Mouse (Mus musculus): ENCODE results near the gene Rgs10. TPM values are rescaled to one million over a fixed set of nuclear protein-coding genes. Genes with fewer than 3 reads are reported as not detected.

Rgs10 gene
- total and polyA plus RNA-seq, 3 experiments, result 42.3 to 44.7 TPM; not detected in 1

DNA sequence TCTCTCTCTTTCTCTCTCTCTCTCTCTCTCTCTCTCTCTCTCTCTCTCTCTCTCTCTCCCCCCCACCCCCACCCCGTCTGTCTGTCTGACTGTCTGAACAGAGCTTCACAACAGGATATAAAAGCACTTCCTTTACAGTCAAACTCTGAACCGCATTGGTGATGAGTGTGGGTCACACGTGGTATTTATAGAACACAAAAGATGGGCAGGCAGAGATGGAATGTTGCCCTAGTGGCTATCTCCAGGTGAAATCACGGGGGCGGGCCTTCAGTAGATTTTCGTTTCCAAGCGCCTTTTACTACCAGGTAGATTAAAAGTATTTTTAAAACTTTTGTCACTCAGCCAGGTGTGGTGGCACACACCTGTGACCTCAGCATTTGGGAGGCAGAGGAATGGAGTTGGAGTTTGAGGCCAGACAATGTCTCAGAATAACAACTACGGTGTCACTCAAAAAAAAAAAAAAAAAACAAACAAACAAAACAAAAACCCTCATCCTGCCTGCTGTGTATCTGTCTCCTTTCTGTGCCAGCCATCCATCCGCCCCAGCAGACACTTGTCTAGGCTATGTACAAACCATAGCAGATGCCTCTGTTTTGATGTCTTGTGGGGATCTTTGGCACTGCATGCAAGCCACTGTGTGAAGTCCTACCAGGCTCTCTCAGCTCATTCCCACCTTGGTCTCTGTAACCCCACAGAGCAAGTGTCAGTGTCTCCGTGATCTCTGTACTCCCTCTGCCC lies 34.7 kb downstream of the Rgs10 start:
- Histone ChIP-seq H3K9ac (ENCODE audit: control insufficient read depth, low read depth, low read length, poor library complexity, severe bottlenecking) (no peak overlapping the region), H3K79me2 (ENCODE audit: control insufficient read depth, insufficient read depth, low read length, poor library complexity) (no peaks in the 10 kb centered on the region), H3K4me1 (ENCODE audit: control insufficient read depth in 1 of 2, insufficient read depth in 2 of 2, low read length in 2 of 2) (peaks cover 0 to 17% of the 10 kb centered on the region in 2 experiments; a peak in 3 of 4 replicates), H3K36me3 (ENCODE audit: control insufficient read depth in 1 of 2, insufficient read depth in 2 of 2, low read length in 2 of 2) (peaks cover 0 to 5% of the 10 kb centered on the region in 2 experiments; a peak in 2 of 4 replicates), H3K27ac (ENCODE audit: control insufficient read depth, low read depth, low read length) (no peak overlapping the region), H3K9me3 (replicated peaks; ENCODE audit: insufficient read depth, low read length) (no peaks in the 10 kb centered on the region), H3K27me3 (ENCODE audit: control insufficient read depth in 1 of 2, insufficient read depth in 2 of 2, low read length in 2 of 2) (no peaks in the 10 kb centered on the region), H3K4me3 (ENCODE audit: control insufficient read depth in 1 of 2, insufficient read depth in 1 of 2, low read depth in 2 of 2, low read length in 2 of 2) (no peak overlapping the region)
- no peak for DNase-seq (ENCODE audit: low read depth, low spot score)
- TF ChIP-seq ETS1 (IDR thresholded peaks at IDR 0.05; ENCODE audit: low read depth, low read length) (no peak), POLR2AphosphoS5 (IDR thresholded peaks at IDR 0.05; ENCODE audit: borderline replicate concordance, low read depth, low read length) (no peak), GABPA (IDR thresholded peaks at IDR 0.05; ENCODE audit: low read depth, low read length) (no peak), MAFK (IDR thresholded peaks at IDR 0.05; ENCODE audit: borderline replicate concordance, low read depth, low read length) (no peak), MAZ (IDR thresholded peaks at IDR 0.05; ENCODE audit: low read depth, low read length) (no peak), UBTF (IDR thresholded peaks at IDR 0.05; ENCODE audit: borderline replicate concordance, insufficient read depth, low read depth, low read length) (no peak), TAL1 (IDR thresholded peaks at IDR 0.05; ENCODE audit: low read length) (no peak), CHD1 (IDR thresholded peaks at IDR 0.05; ENCODE audit: low read depth, low read length) (no peak), MEF2A (IDR thresholded peaks at IDR 0.05; ENCODE audit: extremely low read depth, insufficient replicate concordance, low read depth, low read length, poor library complexity, severe bottlenecking) (no peak), ELF1 (IDR thresholded peaks at IDR 0.05; ENCODE audit: low read depth, low read length) (no peak), MYC (IDR thresholded peaks at IDR 0.05; ENCODE audit: low read depth, low read length) (no peak), RCOR1 (IDR thresholded peaks at IDR 0.05; ENCODE audit: low read depth, low read length) (no peak), NELFE (IDR thresholded peaks at IDR 0.05; ENCODE audit: low read depth, low read length) (no peak), MXI1 (IDR thresholded peaks at IDR 0.05; ENCODE audit: low read depth, low read length) (no peak), JUND (IDR thresholded peaks at IDR 0.05; ENCODE audit: low read depth, low read length) (no peak), KAT2A (conservative IDR thresholded peaks at IDR 0.05; ENCODE audit: low read depth, low read length) (no peak), ZKSCAN1 (IDR thresholded peaks at IDR 0.05; ENCODE audit: low read depth, low read length) (no peak), USF2 (IDR thresholded peaks at IDR 0.05; ENCODE audit: borderline replicate concordance in 1 of 2, insufficient read depth in 1 of 2, low read depth in 1 of 2, low read length in 2 of 2) (no peak), NRF1 (IDR thresholded peaks at IDR 0.05; ENCODE audit: insufficient read depth, low read depth, low read length, poor library complexity, severe bottlenecking) (no peak), BHLHE40 (IDR thresholded peaks at IDR 0.05; ENCODE audit: borderline replicate concordance, low read depth, low read length) (no peak)

Measured in MEL (cell line).